Mouse (Mus musculus): ENCODE measurements at regions not wholly inside any gene's neighbourhood (a gene's known extent, or its start where the extent isn't known, plus 50 kb on each side); places are given as distances from the start of the nearest gene placed in this dataset.

DNA sequence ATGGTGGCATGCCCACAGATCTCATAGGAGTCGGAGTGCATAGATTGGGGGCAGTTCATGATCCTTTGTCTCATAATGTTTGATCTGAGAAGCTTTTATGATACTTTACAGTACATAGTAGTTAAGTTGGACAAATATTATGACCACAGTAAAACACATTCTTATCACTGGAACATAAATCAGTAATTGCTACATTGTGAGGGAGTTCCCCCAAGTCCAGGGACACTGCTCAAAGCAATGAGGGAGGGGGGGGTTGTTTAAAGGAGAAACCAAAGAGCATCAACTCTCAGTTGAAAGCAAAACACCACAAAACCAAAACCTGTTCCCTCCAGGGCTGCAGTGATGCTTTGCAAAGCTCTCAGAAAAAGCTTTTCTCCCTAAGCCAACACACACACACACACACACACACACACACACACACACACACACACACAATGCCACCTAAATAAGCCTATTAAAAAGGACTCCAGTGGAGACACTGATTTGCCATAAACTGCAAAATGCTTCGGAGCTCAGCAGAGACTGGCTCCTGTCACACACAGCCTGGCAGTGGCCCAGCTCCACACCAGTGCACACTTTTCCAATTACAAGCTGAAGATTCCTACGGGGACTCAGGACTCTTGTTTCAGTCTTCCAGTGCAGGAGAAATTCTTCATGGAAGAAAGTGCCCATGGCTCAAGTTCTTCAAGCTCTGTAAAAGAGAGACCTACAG is 167.1 kb upstream of the Hnrnpa3 start:
- DNase-seq (ENCODE audit: low spot score) = no peak

GRCm38 (mm10) chr2:75492501-75492898 is 166.6 kb upstream of the Hnrnpa3 start:
- no peak for DNase-seq (ENCODE audit: low spot score)

DNA sequence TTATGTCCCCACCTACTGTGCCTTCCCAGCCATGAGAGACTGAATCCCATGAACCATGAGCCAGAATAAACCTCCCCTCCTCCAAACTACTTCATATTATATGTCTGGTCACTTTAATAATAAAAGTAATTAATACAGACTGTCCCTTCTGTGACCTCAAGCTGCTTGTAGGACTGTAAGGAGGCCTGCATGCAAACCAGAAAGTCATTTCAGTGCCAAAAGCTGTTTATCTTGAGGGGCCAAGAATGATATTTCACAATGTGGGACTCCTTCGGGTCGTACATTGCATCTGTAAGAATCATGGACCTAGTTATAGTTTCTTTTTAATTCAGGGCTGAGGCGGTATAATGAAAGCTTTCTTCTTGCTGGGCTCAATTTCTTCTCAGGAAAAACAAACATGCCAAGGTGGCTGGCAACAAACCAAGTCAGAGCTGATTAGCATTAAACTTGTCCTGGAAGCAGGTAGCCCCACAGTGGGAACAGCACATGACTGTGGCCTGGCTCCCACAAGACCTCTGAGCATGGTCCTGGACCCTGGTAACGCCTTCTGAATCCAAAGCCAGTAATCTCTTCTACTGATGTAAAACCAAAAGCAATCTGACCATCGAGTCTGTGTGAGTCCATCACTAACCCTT is 162.3 kb upstream of the Hnrnpa3 start:
- DNase-seq (ENCODE audit: low spot score) = no peak

DNA sequence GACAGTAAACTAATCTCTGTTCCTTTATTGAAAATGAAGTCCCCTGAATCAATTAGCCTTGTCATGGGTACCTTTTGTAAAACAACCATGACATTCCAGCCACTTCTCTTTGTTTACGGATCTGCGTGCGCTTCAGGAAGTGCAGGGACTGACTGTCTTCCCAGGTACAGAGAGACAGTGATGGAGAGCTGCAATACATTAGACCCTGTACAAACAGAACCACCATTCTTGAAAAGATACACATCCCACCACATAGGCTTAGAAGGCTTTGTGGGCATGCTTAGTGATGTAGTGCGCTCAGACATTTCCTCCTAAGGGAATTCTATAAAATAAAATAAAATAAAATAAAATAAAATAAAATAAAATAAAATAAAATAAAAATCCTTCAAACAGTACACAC is 148.8 kb upstream of the Hnrnpa3 start:
- no peak for DNase-seq (ENCODE audit: low spot score)

DNA sequence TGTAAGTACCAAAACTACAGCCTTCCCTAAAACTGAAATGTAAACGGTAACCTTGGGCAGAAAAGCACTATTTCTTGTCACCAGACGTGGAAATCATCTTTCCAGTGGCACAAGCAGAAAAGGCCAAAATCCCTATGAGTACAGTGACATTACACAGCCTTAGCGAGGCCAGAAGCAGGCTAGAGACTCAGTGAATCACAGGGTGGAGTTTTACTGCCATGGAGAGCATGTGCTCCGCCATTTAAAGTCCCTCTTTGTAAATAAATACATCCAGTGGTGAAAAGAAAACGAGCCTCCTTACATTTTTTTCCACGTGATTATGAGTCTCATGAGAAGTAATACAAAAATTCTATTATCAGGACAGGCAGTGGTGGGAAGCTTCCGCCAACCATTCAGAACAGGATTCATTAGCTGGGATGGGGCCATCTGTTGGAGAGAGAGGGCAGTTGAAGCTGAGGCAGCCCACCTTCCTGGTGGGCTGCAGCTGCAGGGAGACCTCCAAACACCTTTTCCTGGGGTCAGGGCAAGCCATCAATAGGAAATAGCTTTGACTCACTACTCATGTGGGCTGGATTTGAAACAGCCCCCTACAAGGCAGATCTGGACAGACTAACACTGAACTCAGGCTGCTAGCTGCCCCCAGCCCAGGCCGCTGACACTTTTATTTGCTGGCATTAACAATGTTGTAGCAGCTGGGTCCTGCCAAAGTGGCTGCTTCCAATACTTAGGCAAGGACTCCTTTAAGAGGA is 146.5 kb upstream of the Hnrnpa3 start:
- DNase-seq (ENCODE audit: low spot score) = no peak

- DNase-seq (ENCODE audit: low spot score) = no peak
Observed at GRCm38 (mm10) chr2:75514171-75514570, 144.9 kb upstream of the Hnrnpa3 start.

DNA sequence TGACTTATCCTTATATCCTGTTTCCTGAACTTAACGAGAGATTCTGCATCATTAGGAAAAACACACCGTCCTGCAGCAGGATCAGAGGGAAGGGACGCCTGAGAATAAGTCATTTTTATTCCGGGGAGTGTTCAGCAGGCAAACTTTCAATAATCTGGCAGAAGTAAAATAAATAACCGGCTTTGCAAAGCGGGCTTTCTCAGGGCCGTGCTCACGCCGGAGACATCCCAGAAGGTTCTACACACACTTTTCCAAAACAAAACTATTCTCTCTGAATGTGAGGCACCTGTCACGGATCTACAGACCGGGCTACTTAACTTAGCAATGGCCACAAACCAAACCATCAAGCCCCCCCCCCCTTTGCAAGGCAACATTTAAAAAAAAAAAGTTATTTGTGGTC is 142.8 kb upstream of the Hnrnpa3 start:
- DNase-seq (ENCODE audit: low spot score) = no peak

DNA sequence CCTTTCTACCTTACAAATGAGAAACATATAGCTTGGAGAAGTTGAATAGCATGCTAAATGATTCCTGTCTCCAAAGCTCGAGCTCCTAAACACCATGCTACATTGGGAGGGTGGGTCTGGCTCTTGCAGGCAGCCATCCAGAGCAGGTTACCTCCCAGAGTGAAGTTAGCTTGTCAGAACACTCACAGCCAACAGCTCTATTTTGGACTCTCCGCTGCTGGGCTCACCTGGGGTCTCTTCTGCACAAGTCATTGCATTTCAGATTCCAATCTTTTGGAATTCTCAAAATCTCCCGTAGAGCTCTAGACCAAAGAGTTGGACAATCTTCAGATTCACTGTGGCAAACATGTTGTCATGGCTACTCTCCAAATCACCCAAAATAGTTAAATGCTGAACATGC is 142.0 kb upstream of the Hnrnpa3 start:
- DNase-seq (ENCODE audit: low spot score) = peak; percentile 2

GRCm38 (mm10) chr2:75518607-75519006 is 140.5 kb upstream of the Hnrnpa3 start:
- no peak for DNase-seq (ENCODE audit: low spot score)

GRCm38 (mm10) chr2:75525562-75525961 is 133.5 kb upstream of the Hnrnpa3 start:
- DNase-seq (ENCODE audit: low spot score) = no peak

DNA sequence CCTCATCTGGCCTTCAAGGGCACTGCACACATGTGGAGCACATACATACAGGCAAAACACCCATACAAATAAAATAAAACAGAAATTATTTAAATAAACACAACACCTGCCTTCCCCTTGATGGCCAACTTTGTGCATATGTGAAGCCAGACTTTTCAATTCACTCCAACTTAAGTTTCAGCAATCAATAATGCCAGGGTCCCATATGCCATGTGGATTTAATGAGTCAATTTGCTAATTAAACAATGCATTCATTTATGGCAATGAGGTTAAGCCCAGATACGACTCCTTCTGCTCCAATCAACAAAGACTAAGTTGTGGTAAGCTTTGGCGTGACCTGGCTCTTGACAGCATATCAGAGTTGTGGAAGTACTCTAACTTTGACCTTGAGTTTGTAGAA is 130.4 kb upstream of the Hnrnpa3 start:
- no peak for DNase-seq (ENCODE audit: low spot score)

DNA sequence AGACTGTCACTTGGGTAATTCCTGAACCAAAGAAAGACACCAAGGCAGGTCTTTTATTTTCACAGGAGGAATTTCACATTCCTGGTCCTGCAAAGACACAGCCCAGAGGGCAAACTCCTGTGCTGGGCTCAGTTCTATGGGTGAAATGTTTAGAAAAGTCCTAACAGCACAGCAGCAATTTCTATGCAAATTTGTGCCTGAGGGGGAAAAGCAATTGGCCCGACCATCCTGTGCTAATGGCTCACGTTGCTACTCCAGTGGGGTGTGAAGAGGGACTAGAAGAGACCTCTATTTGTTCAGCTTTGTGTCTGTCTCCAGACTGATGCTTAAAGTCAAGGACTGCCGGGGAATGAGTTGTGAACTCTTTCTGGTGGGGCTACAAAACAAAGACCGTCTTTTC is 120.9 kb upstream of the Hnrnpa3 start:
- no peak for DNase-seq (ENCODE audit: low spot score)

- DNase-seq (ENCODE audit: low spot score) = no peak
Observed at GRCm38 (mm10) chr2:75539726-75540125, 119.3 kb upstream of the Hnrnpa3 start.

DNA sequence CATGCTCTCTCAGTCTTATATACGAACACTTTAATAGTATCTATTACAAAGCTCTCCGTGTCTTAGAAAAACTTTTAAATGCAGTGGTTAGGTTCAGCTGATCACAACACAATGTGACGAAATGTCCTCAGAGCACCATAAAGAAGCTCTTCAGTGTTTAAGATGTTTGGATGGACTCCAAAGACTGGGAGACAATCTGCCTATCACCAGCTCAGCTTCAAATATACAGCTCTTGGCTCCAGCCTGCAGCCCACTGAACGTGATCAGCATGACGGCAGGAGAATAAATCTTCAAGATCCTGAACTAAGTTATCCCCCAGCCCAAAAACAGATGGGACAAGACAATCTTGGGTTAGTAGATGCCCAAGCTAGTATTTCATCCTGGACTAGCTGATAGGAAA is 116.7 kb upstream of the Hnrnpa3 start:
- DNase-seq (ENCODE audit: low spot score) = no peak

DNA sequence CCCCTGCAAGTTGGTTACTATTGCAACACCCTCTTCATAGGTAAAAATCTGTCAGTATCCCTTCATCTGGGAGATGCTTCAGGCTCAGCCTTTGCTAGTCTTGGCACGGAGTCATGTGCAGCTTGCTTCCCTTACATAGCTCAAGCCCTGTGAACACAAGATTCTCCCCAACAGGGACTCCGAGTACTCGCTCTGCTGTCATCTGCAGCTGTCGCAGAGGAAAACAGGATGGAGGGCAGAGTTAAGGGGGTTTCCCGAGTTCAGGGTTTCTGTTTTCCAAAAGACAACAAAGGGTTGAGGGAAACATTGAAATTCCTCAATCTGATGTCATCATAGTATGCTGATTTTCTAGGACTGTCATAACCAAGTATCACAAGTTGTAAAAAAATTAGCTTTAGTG is 116.3 kb upstream of the Hnrnpa3 start:
- DNase-seq (ENCODE audit: low spot score) = no peak

- no peak for DNase-seq (ENCODE audit: low spot score)
Observed at GRCm38 (mm10) chr2:75545971-75546370, 113.1 kb upstream of the Hnrnpa3 start.

DNA sequence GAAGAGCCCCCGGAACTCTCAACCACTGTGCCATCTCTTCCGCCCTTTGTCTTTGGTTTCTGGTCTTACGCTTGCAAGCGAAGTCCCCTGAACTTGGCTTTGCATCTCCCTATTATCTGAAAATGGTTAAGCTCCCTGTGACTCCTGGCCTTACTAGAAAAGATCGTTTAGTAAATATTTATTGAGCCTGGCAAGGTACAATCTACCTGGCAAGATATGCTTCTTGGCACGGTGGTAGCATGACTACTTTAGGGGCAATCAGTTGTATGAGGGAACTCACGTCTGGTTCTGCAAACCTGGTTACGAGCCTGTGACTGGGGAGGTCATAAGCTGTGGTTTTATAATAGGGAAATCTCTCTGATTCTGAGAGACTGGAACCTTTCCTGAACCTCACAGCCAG is 103.4 kb upstream of the Hnrnpa3 start:
- DNase-seq (ENCODE audit: low spot score) = no peak

- no peak for DNase-seq (ENCODE audit: low spot score)
Observed at GRCm38 (mm10) chr2:75556744-75557143, 102.3 kb upstream of the Hnrnpa3 start.

DNA sequence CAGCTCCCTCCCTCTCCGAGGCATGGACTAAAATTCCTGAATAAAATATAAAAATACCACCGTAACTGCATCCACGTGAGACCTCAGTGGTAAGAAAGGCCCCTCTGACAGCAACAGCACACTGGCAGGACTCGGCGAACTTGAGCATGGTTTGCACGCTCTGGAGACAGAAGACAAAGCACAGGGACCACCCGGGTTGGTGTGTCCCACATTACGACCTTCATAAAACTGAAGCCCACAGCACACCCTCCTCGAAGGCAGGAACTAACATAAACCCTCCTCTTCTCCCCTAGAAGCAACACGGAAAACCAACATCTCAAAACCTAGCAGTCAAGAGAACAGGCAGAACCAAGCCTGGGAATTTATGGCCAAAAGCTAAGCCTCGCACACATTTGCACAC is 101.7 kb upstream of the Hnrnpa3 start:
- no peak for DNase-seq (ENCODE audit: low spot score)

GRCm38 (mm10) chr2:75559920-75560319 is 99.1 kb upstream of the Hnrnpa3 start:
- no peak for DNase-seq (ENCODE audit: low spot score)

DNA sequence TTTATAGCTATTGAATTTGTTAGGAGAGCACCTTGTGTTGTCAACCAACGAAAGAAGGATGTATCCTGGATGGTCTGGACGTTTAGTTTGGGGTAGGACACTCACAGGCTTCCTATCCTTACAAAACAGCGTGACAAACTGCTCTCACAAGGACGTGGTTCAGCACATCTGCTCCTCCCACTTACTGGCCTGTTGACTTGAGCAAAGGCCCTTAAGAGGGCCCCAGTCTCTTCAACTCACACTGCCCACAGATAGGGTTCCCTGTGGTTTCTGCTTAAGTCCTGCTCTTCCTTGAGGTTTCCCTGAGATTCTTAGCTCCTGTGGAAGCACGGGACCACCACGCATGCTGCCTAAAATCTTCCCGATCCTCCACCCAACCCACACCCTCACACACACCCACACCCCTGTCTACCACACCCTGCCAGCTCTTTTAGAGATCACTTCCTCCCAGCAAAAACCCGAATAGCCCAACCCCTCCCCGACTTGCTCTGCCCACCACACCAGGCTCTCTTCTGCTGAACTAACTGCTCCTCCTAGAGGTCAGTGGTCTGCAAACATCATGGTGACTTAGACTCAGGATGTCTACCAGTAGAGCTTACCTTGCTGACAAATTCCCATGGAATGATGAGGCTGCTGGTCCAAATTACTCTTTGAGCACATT is 95.7 kb upstream of the Hnrnpa3 start:
- no peak for DNase-seq (ENCODE audit: low spot score)

DNA sequence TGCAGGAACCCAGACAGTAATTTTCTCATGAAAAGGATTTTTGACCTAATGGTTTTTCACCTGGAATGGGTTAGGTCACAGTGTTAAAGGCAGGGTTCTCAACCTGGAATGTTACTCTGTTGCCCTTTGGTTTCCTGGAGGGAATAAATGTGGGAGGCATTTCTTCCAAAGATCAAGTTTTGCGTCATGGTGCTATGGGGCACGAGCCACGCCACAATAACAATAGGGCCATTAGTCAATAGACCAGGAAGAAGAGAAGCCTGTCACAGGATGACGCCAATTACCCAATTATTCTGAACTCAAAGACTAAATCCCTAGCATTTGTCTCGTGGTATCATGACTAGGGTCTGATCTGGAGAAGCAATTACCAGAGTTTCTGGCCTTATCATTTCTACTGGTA is 94.3 kb upstream of the Hnrnpa3 start:
- DNase-seq (ENCODE audit: low spot score) = no peak

DNA sequence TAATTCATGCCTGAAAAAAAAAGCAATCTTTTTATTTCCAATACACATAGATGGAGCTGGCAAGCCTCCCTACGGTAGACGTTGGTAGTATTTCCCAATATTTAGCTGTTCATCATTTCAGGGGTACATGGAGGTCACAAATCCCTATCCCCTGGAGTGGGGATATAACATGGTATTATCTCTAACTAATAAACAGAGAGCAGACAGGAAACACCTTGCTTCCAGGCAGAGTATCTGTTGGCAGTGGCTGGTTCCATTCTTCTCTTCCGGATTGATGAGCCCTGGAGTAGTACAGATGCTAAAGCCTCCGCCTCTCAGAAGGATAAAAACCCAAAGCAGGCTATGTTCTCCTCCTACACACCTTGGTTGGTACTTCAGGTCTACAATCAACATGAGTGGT is 91.9 kb upstream of the Hnrnpa3 start:
- DNase-seq (ENCODE audit: low spot score) = no peak
